Mouse (Mus musculus) kidney, postnatal 10 days (tissue): ENCODE data around the gene Aff3.

ENCODE experiments used
- DNase-seq: peaks from one replicate; pipeline ENCODE4 v3.0.0; 2021; ENCODE audit warnings: mixed read lengths

Gene Aff3

GRCm38 (mm10) chr1:38384457-38385121 is 280.2 kb downstream of the Aff3 start:
- no peak for DNase-seq

- DNase-seq: no peak
Measured at GRCm38 (mm10) chr1:38384010-38384409, 280.7 kb downstream of the Aff3 start.

GRCm38 (mm10) chr1:38382683-38383082 is 282.1 kb downstream of the Aff3 start:
- no peak for DNase-seq

GRCm38 (mm10) chr1:38377930-38378329 is 286.8 kb downstream of the Aff3 start:
- DNase-seq: no peak

GRCm38 (mm10) chr1:38369166-38369565 is 295.6 kb downstream of the Aff3 start:
- DNase-seq: no peak

- DNase-seq: no peak
Measured at GRCm38 (mm10) chr1:38368081-38368689, 296.6 kb downstream of the Aff3 start.

GRCm38 (mm10) chr1:38367404-38368080 is 297.2 kb downstream of the Aff3 start:
- DNase-seq: no peak

GRCm38 (mm10) chr1:38363856-38364255 is 300.9 kb downstream of the Aff3 start:
- DNase-seq: no peak

- no peak for DNase-seq
Measured at GRCm38 (mm10) chr1:38362275-38362674, 302.5 kb downstream of the Aff3 start.

GRCm38 (mm10) chr1:38358797-38359349 is 305.9 kb downstream of the Aff3 start:
- peak; percentile 28 for DNase-seq

- DNase-seq: peak; percentile 41
Measured at GRCm38 (mm10) chr1:38357933-38358796, 306.6 kb downstream of the Aff3 start.

- no peak for DNase-seq
Measured at GRCm38 (mm10) chr1:38354585-38354984, 310.2 kb downstream of the Aff3 start.

- no peak for DNase-seq
Measured at GRCm38 (mm10) chr1:38347346-38347745, 317.4 kb downstream of the Aff3 start.

- DNase-seq: no peak
Measured at GRCm38 (mm10) chr1:38334206-38334605, 330.5 kb downstream of the Aff3 start.

GRCm38 (mm10) chr1:38332919-38333318 is 331.8 kb downstream of the Aff3 start:
- no peak for DNase-seq

GRCm38 (mm10) chr1:38324206-38324605 is 340.5 kb downstream of the Aff3 start:
- no peak for DNase-seq

GRCm38 (mm10) chr1:38321861-38322260 is 342.9 kb downstream of the Aff3 start:
- no peak for DNase-seq

GRCm38 (mm10) chr1:38320971-38321305 is 343.8 kb downstream of the Aff3 start:
- DNase-seq: no peak

GRCm38 (mm10) chr1:38320126-38320970 is 344.4 kb downstream of the Aff3 start:
- DNase-seq: no peak

- DNase-seq: no peak
Measured at GRCm38 (mm10) chr1:38318614-38319013, 346.1 kb downstream of the Aff3 start.

GRCm38 (mm10) chr1:38315992-38316391 is 348.8 kb downstream of the Aff3 start:
- DNase-seq: no peak

- no peak for DNase-seq
Measured at GRCm38 (mm10) chr1:38310496-38310895, 354.3 kb downstream of the Aff3 start.
